Mouse (Mus musculus): Measurements from ENCODE around the gene Slc18a3.

The Slc18a3 gene

DNA sequence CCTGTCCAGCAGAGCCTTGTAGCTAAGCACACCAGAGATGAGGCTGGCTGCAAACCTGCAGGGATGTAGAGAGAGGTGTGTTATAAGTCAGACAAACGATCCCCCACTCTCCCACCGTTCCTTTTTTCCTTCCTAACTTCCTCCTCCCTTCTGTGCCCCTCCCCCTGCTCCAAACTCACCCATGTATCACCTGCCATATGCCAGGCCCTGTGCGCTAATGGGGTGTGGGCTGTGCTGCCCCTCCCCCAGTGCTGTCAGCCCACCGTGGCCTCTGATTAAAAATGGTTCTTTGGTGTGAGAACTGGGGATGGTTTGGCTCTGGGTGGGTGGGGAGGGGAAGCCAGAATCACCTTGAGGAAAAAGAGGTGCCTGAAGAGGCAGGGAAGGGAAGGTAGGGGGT, 12.1 kb downstream of the Slc18a3 start:
- DNase-seq (ENCODE audit: low spot score), result no peak

DNA sequence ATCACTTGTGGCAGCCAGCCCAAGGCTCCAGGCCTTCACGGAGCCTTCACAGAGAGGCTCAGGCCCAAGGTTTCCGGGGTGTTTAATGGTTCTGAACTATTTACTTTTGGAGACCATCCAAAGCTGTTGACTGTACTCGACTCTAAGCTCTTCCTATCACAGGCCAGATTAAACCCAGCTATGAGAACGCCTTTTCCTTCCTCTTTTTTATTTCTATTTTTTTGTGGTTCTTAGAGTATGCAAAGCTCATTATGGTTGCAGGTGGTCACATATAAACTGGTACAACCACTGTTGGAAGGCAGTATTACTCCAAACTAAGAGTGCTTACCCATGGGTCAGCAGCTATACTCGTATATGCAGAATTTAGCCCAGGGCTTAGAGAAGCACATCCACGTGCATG, 17.7 kb downstream of the Slc18a3 start:
- DNase-seq (ENCODE audit: low spot score), result no peak

DNA sequence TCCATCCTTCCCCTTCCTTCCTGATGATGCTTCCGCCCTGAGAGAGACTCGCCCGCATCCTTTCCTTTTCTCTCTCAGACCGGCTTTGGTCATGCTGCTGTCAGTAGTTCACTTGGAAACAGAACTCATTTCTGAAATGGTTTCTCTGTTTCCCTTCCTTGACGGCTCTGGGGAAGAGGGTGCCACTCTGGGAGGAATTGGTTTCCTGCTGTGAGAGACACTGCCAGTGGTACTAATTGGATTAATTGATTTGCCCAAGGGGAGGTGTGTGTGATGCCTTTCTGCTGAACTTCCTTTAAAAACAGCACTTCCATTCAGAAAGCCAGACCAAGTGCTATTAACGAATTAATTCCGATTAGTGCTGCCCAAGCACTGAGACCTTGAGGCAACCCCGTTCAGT, 21.2 kb downstream of the Slc18a3 start:
- no peak for DNase-seq (ENCODE audit: low spot score)

DNA sequence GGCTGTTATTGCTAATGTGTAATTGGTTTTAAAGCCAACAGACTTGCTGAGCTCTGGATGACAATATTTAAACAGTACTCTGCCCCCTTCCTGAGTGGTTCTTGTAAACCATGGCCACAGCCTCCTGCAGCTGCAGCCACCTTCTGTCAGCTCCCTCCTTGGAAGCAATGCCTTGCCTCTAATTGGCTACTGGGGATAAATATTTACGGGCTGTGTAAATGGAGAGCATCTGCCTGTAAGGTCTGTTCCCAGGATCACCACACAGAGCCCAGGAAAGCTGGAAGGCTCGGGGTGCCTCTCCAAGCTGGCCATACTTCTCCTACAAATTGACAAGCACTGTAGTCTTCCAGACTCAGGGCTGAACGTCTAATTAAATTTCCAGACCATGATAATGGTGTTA, 24.9 kb downstream of the Slc18a3 start:
- DNase-seq (ENCODE audit: low spot score), result no peak

DNA sequence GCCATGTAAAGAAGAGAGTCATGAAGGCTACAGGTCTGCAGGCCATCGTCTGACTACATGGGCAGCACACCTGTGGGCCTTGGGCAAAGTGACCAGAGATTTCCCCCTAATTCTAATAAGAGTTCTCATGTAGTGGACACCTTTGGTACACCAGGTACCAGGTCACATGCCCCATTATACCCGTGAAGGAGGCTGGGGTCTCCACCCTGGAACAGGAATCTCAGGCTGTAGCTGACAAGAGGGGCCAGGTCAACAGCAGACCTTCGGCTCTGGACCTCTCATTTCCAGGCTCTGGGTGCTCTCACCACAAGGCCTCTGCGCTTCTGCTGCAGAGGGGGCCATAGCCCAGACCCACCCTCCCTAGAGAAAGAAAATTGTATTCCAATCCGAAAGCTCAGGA, 25.3 kb downstream of the Slc18a3 start:
- no peak for DNase-seq (ENCODE audit: low spot score)

DNA sequence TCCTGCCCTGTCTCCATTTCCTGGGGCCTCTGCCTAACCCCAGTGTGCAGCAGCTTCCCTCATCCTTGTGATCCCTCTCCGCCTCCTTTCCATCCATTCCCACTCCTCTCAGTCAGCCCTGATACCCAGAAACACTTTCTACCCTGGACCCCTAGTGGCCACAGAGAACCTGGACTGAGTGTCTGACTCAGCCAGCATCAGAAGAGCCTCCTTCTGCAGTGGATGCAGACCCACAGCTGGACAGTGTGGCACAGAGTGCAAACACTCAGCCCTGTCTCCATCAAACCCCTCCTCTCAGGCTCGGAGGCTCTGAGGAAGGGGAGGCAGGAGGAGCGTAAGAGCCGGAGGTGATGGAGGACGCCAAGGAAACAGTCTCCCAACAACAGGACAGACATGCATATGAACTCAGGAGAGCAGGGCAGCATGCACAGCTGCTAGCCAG, 27.3 kb downstream of the Slc18a3 start:
- DNase-seq (ENCODE audit: low spot score), result no peak

DNA sequence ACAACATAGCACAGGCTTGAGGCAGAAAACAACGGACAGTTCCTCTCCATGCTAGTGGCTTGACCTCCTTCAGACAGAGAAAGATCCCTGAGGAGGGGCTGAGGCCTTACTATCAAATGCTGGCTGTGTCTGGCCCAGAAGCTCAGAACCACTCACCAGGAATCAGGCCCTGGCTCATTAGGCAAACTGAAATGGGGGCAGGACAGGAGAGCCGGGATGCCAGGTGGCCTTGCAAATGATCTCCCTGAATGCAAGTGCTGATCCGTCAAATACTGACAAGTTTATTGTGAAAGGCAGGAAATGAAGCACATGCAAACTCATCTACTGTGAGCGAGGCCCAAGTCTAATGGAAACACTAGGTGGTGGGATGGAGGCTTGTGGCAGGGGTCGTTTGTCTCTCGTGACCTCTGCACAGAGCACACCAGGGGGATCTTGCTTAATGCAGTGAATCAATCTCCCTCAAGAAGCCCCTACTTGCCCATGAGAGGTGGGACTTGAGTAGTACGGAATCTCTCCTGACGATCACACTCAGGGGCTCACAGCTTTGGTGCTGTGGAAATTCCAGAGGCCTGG, 35.5 kb downstream of the Slc18a3 start:
- DNase-seq (ENCODE audit: low spot score), result no peak

DNA sequence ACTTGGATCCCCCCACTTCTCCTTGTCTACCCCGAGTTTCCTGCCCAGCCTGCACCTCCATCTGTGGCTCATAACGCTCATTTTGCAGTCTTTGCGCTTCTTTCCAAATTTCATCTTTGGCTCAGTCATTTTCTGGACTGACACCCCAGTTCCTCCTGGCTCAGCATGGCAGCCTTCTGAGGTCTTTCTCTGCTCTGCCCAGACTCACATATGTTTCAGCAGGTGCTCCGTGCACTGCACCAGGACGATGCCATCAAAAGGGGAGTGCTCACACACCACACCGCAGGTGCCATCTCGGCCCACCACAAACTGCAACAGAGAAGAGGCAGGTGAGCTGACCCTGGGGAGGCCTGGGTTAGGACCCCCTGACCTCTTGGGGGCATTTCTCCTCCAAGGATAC, 40.7 kb downstream of the Slc18a3 start:
- no peak for DNase-seq (ENCODE audit: low spot score)

DNA sequence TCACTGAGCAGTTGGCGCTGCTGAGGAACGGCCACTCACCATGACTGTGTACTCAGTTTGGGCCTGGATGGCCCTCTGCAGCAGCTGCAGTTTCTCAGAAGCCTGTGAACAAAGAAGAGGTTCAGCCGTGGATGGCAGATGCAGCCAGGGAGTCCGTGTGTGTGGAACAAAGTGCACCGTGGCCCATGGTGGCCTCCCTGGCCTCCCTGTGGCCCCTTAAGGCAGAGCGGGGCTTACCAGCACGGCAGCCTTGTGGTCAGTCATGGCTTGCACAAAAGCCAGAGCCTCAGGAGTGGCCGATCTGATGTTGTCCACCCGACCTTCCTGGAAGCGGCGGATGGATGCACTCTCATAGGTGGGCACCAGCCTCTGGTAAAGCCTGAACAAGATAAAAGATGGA, 45.9 kb downstream of the Slc18a3 start:
- no peak for DNase-seq (ENCODE audit: low spot score)
